Mouse (Mus musculus) forebrain, embryonic 11.5 days (tissue): ENCODE data around the gene Gal. TPM values are rescaled to one million over a fixed set of nuclear protein-coding genes. Genes with fewer than 3 reads are reported as not detected.

Experiments used
- ATAC-seq: fragments of 200-750 bp; cut with Nextera tagmentation; replicated peaks from 2 replicates; pipeline ENCODE4 v1.8.0; 2017; ENCODE audit warnings: moderate TSS enrichment; ENCODE audit not compliant: low FRiP score
- DNase-seq: peaks from one replicate; pipeline ENCODE4 v3.0.0-alpha.2; 2017; ENCODE audit warnings: low spot score
- H3K27ac ChIP-seq: fragments of 300-500 bp; sonication (generic); 2 replicates; pipeline ENCODE4 v1.5.1; 2014; ENCODE audit warnings: low read depth, low read length
- H3K27me3 ChIP-seq: fragments of 300-500 bp; sonication (generic); 2 replicates; pipeline ENCODE4 v1.6.1; 2014; ENCODE audit warnings: mild to moderate bottlenecking, low read length, mixed read lengths; ENCODE audit not compliant: control insufficient read depth, insufficient read depth
- H3K36me3 ChIP-seq: fragments of 300-500 bp; sonication (generic); 2 replicates; pipeline ENCODE4 v1.6.1; 2014; ENCODE audit warnings: mild to moderate bottlenecking, low read length, moderate library complexity, mixed read lengths; ENCODE audit not compliant: control insufficient read depth, insufficient read depth
- H3K4me1 ChIP-seq: fragments of 300-500 bp; sonication (generic); replicated peaks from 2 replicates; pipeline ENCODE4 v1.6.1; 2014; ENCODE audit warnings: low read length, mixed read lengths; ENCODE audit not compliant: control insufficient read depth, insufficient read depth
- H3K4me2 ChIP-seq: fragments of 300-500 bp; sonication (generic); 2 replicates; pipeline ENCODE4 v1.6.1; 2014; ENCODE audit warnings: low read depth, mild to moderate bottlenecking, low read length, moderate library complexity, mixed read lengths; ENCODE audit not compliant: severe bottlenecking
- H3K4me3 ChIP-seq: fragments of 300-500 bp; sonication (generic); 2 replicates; pipeline ENCODE4 v1.5.1; 2014; ENCODE audit warnings: low read depth, low read length
- H3K9ac ChIP-seq: fragments of 300-500 bp; sonication (generic); 2 replicates; pipeline ENCODE4 v1.6.1; 2014; ENCODE audit warnings: low read length
- H3K9me3 ChIP-seq: fragments of 300-500 bp; sonication (generic); 2 replicates; pipeline ENCODE4 v1.6.1; 2016; ENCODE audit warnings: low read length, mixed read lengths; ENCODE audit not compliant: control insufficient read depth
- WGBS: fragments of 180-500 bp; shearing (Covaris S2); extraction: QIAGEN DNeasy Blood & Tissue Kit; methylation state at CpG from one replicate; pipeline ENCODE4 v1.1.7; 2014; 5-methylcytosine and 5-hydroxymethylcytosine counted together
- polyA plus RNA-seq: library from polyadenylated mRNA; unstranded; fragments of >200 nt; fragmentation: Nextera tagmentation; extraction: Ambion mirVana; gene quantifications from 2 replicates; pipeline ENCODE4 v1.2.1, GENCODE M21; 2014

Gene Gal
- polyA plus RNA-seq, 1 experiment from 2014 or later: 1.1 TPM

GRCm38 (mm10) chr19:3404030-3404429 is 10.3 kb downstream of the Gal start:
- no peaks in the 10 kb centered on the region for H3K4me1 ChIP-seq
- H3K9me3 ChIP-seq: no peaks in the 10 kb centered on the region
- no peaks in the 10 kb centered on the region for H3K36me3 ChIP-seq
- no peak overlapping the region for H3K4me3 ChIP-seq
- no peak for ATAC-seq
- H3K27me3 ChIP-seq: no peaks in the 10 kb centered on the region
- H3K4me2 ChIP-seq: no peak overlapping the region
- WGBS: 81% methylated on average over 7 of the region's 7 CpGs
- DNase-seq: no peak
- H3K9ac ChIP-seq: no peak overlapping the region
- H3K27ac ChIP-seq: no peak overlapping the region

DNA sequence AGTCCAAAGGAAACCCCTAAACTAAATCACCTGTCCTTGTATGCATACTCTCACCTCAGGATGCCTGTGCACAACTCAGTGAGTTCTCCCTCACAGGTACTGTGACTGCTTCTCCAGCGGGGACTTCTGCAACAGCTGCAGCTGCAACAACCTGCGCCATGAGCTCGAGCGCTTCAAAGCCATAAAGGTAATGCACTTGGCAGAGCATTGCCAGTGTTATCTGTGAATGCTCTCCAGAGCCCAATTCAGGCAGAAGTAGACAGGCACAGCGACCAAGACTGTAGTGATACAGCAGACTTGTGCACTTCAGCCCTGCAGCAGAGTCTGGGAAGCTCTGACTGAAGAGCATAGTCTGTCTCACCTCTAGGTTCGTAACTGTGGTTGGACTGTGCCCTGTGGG is 12.0 kb downstream of the Gal start:
- 81% methylated on average over 6 of the region's 6 CpGs for WGBS
- no peaks in the 10 kb centered on the region for H3K36me3 ChIP-seq
- DNase-seq (no peak), ATAC-seq (no peak)
- H3K4me1 ChIP-seq: no peaks in the 10 kb centered on the region
- no peaks in the 10 kb centered on the region for H3K27me3 ChIP-seq
- H3K9me3 ChIP-seq: no peaks in the 10 kb centered on the region
- no peak overlapping the region for H3K4me2 ChIP-seq
- H3K4me3 ChIP-seq: no peak overlapping the region
- no peak overlapping the region for H3K27ac ChIP-seq
- no peak overlapping the region for H3K9ac ChIP-seq

DNA sequence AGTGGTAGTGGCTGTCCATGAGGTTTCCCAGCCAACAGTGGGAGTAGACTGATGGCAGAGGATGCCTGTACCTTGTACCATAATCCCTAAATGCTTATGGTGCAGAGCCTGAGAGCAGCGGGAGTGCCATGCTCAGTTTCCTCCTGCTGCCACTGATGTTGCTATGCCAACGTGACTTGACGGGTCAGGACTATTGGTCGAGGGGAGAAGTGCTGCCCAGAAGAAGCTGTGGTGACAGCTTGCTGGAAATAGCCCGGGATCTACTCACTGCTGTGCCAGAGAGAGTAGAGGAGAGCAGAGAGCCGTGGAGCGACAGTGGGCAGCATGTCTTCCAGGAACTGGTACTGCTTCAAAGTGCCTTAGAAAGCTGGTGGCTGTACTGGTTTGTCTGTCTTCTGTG is 12.4 kb downstream of the Gal start:
- DNase-seq (no peak), ATAC-seq (no peak)
- H3K4me3 ChIP-seq: no peak overlapping the region
- H3K27ac ChIP-seq: no peak overlapping the region
- no peak overlapping the region for H3K9ac ChIP-seq
- H3K9me3 ChIP-seq: no peaks in the 10 kb centered on the region
- H3K4me1 ChIP-seq: no peaks in the 10 kb centered on the region
- no peaks in the 10 kb centered on the region for H3K36me3 ChIP-seq
- H3K4me2 ChIP-seq: no peak overlapping the region
- no peaks in the 10 kb centered on the region for H3K27me3 ChIP-seq
- WGBS: 62% methylated on average over 7 of the region's 7 CpGs

DNA sequence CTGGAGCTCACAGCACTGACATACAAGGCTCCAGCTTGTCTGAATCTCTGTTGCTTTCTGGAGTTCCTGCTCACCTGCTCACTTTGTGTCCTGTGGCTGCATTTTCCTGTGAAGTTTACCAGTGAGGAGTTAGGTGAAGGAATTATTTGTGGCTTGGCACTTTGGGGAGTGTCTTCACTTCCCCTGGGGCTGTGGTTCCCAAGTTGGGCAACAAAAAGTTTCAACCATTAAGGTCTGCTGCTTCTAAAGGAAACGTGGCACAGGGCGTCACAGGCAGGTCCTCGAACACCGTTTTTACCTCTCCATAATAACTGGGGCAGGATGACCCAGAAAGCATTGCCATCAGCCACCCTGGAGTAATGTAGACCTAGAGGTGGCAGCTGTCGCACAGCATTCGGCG is 12.8 kb downstream of the Gal start:
- WGBS: 89% methylated on average over 7 of the region's 7 CpGs
- no peak for ATAC-seq
- no peak for DNase-seq
- Histone ChIP-seq H3K9me3 (no peaks in the 10 kb centered on the region), H3K36me3 (no peaks in the 10 kb centered on the region), H3K27me3 (no peaks in the 10 kb centered on the region), H3K4me1 (no peaks in the 10 kb centered on the region), H3K4me2 (no peak overlapping the region), H3K27ac (no peak overlapping the region), H3K9ac (no peak overlapping the region), H3K4me3 (no peak overlapping the region)

- no peaks in the 10 kb centered on the region for H3K36me3 ChIP-seq
- no peak overlapping the region for H3K4me3 ChIP-seq
- WGBS: 84% methylated on average over 4 of the region's 4 CpGs
- ATAC-seq (no peak), DNase-seq (no peak)
- H3K27me3 ChIP-seq: no peaks in the 10 kb centered on the region
- no peak overlapping the region for H3K4me2 ChIP-seq
- no peaks in the 10 kb centered on the region for H3K9me3 ChIP-seq
- H3K4me1 ChIP-seq: no peaks in the 10 kb centered on the region
- no peak overlapping the region for H3K27ac ChIP-seq
- H3K9ac ChIP-seq: no peak overlapping the region
Measured at GRCm38 (mm10) chr19:3400057-3400456, 14.3 kb downstream of the Gal start.

GRCm38 (mm10) chr19:3394216-3394615 is 20.1 kb downstream of the Gal start:
- 0 out of 2 replicates have a peak, but pooled peaks cover 2% of the 10 kb centered on the region for H3K4me1 ChIP-seq
- DNase-seq (no peak), ATAC-seq (no peak)
- no peak overlapping the region for H3K4me3 ChIP-seq
- WGBS: 87% methylated on average over 3 of the region's 3 CpGs
- peaks cover 2% of the 10 kb centered on the region for H3K27me3 ChIP-seq
- H3K9me3 ChIP-seq: no peaks in the 10 kb centered on the region; the same call in 1 of the 2 replicates
- no peaks in the 10 kb centered on the region for H3K36me3 ChIP-seq
- H3K27ac ChIP-seq: no peak overlapping the region
- no peak overlapping the region for H3K4me2 ChIP-seq
- H3K9ac ChIP-seq: no peak overlapping the region

GRCm38 (mm10) chr19:3392384-3392783 is 22.0 kb downstream of the Gal start:
- H3K36me3 ChIP-seq: no peaks in the 10 kb centered on the region
- WGBS: 97% methylated on average over 1 of the region's 1 CpGs
- H3K9me3 ChIP-seq: no peaks in the 10 kb centered on the region; the same call in 1 of the 2 replicates
- no peak overlapping the region for H3K4me3 ChIP-seq
- peaks cover 2% of the 10 kb centered on the region for H3K27me3 ChIP-seq
- peaks cover 2% of the 10 kb centered on the region; the same call in 1 of the 2 replicates for H3K4me1 ChIP-seq
- no peak overlapping the region for H3K4me2 ChIP-seq
- H3K27ac ChIP-seq: no peak overlapping the region
- H3K9ac ChIP-seq: no peak overlapping the region
- ATAC-seq (no peak), DNase-seq (no peak)

- Histone ChIP-seq H3K36me3 (no peaks in the 10 kb centered on the region), H3K27ac (no peak overlapping the region), H3K27me3 (peaks cover 2% of the 10 kb centered on the region), H3K9ac (peak overlapping the region; percentile 44), H3K4me2 (peak overlapping the region; percentile 78), H3K4me3 (peak overlapping the region; percentile 29), H3K9me3 (no peaks in the 10 kb centered on the region; the same call in 1 of the 2 replicates), H3K4me1 (peaks cover 2% of the 10 kb centered on the region; the same call in 1 of the 2 replicates)
- ATAC-seq (peak; percentile 93), DNase-seq (peak; percentile 92)
- WGBS: under 1% methylated on average over 43 of the region's 43 CpGs
Measured at GRCm38 (mm10) chr19:3389089-3389488, 25.3 kb downstream of the Gal start.

DNA sequence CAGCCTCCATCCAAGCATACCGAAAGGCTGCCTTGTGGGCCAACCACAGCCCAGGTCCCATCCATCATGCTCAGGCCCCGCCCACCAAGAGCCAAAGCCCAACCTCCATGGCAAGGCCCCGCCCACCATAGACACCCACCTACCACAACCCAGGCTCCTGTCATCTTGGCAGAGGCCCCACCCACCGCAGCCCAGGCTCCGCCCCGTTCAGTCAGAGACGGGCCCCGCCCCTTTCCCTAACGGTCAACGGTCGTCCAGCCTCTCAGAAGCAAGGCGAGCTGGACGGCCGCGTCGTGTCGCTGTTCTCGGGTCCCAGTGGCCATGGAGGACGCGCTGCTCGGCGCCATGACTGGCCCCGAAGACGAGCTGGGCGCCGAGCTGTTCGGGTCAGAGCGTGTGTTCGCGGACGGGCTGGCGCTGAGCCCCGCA is 25.7 kb downstream of the Gal start, which contains the start of gene Tesmin:
Tesmin (plus strand) TSS at position 229 of the 429 bp plus-strand sequence.
- DNase-seq (peak; percentile 90), ATAC-seq (peak; percentile 90)
- Histone ChIP-seq H3K4me2 (peak within 1 kb of the TSS; percentile 78), H3K4me1 (peaks cover 2% of the 10 kb centered on the region; the same call in 1 of the 2 replicates), H3K9me3 (no peaks in the 10 kb centered on the region; the same call in 1 of the 2 replicates), H3K27ac (no peak within 1 kb of the TSS), H3K4me3 (peak within 1 kb of the TSS; percentile 29), H3K36me3 (no peaks in the 10 kb centered on the region), H3K9ac (peak within 1 kb of the TSS; percentile 44), H3K27me3 (peaks cover 2% of the 10 kb centered on the region)
- WGBS: 2% methylated on average over 33 of the region's 33 CpGs
